In genomic region chr7:130636902-130637301, GRCm38 (mm10) we compare ENCODE assay signal across 27 mouse cellular contexts. TPM values are rescaled to one million over a fixed set of nuclear protein-coding genes. Genes with fewer than 3 reads are reported as not detected.
A peak's percentile ranks its signal among the peaks of the same experiment; 100 is the strongest.
DNase-seq lines count a peak whose midpoint lies in the region; ATAC-seq and TF ChIP-seq lines count a peak whose summit lies in the region.
"Had no signal": no experiment of that assay in that cellular context is flagged by ENCODE, and none has a peak within 500 bp of the region (broad histone marks: within the 10 kb centered on the region; RNA-seq: fewer than 3 reads in every experiment).

No protein-coding gene starts in this region.

- DNase-seq in gastrocnemius, adult 2 months, result no peak
- DNase-seq in gastrocnemius, adult 8-10 months (ENCODE audit: low spot score in 2 of 2), result no peak
- peak; percentile 41 for DNase-seq in 3T3-L1 (ENCODE audit: low read depth, low spot score)
- DNase-seq in embryonic facial prominence, embryonic 10.5 days (ENCODE audit: low spot score), result no peak
- peak; percentile 40 for DNase-seq in fibroblast of lung, adult 2 months (ENCODE audit: low read depth)
- no peak for DNase-seq in left cerebral cortex, adult 2 months (ENCODE audit: extremely low spot score in 1 of 2, low spot score in 2 of 2)
- DNase-seq in heart, postnatal 14 days, result no peak
- DNase-seq: adrenal gland, postnatal 10 days; cerebellum, adult 11-12 months; cerebellum, postnatal 36 days; gastrocnemius, postnatal 36 days; heart, postnatal 10 days; kidney, adult 18-20 months; kidney, postnatal 25 days; lung, embryonic 14.5 days; right cerebral cortex, postnatal 25 days had no signal

- no peak overlapping the region for H3K4me3 ChIP-seq in gastrocnemius, adult 2 months
- no peak overlapping the region for H3K4me3 ChIP-seq in embryonic facial prominence, embryonic 10.5 days
- H3K4me3 ChIP-seq in left cerebral cortex, adult 2 months, result no peak overlapping the region
- H3K4me3 ChIP-seq in liver, embryonic 12.5 days, result no peak overlapping the region
- H3K4me3 ChIP-seq: heart, embryonic 13.5 days; hindbrain, embryonic 10.5 days; hindbrain, embryonic 15.5 days; kidney, embryonic 15.5 days; liver, embryonic 15.5 days; megakaryocyte, embryonic 14.5 days; midbrain, embryonic 12.5 days; stomach, embryonic 15.5 days had no signal

- no peaks in the 10 kb centered on the region for H3K36me3 ChIP-seq in embryonic facial prominence, embryonic 10.5 days (replicated peaks)
- no peaks in the 10 kb centered on the region for H3K36me3 ChIP-seq in liver, embryonic 12.5 days
- H3K36me3 ChIP-seq: heart, embryonic 13.5 days; hindbrain, embryonic 10.5 days; hindbrain, embryonic 15.5 days; kidney, embryonic 15.5 days; liver, embryonic 15.5 days; midbrain, embryonic 12.5 days; stomach, embryonic 15.5 days had no signal

- H3K9ac ChIP-seq in liver, embryonic 12.5 days, result no peak overlapping the region
- H3K9ac ChIP-seq: heart, embryonic 13.5 days; hindbrain, embryonic 15.5 days; kidney, embryonic 15.5 days; liver, embryonic 15.5 days; lung, embryonic 14.5 days; midbrain, embryonic 12.5 days; stomach, embryonic 15.5 days had no signal

- H3K9me3 ChIP-seq in embryonic facial prominence, embryonic 10.5 days, result no peaks in the 10 kb centered on the region
- H3K9me3 ChIP-seq in liver, embryonic 12.5 days (replicated peaks), result no peaks in the 10 kb centered on the region
- H3K9me3 ChIP-seq: heart, embryonic 13.5 days; hindbrain, embryonic 10.5 days; hindbrain, embryonic 15.5 days; kidney, embryonic 15.5 days; liver, embryonic 15.5 days; megakaryocyte, embryonic 14.5 days; midbrain, embryonic 12.5 days; stomach, embryonic 15.5 days had no signal

- no peaks in the 10 kb centered on the region for H3K27me3 ChIP-seq in embryonic facial prominence, embryonic 10.5 days (replicated peaks; ENCODE audit: low read depth, poor library complexity, severe bottlenecking)
- H3K27me3 ChIP-seq in liver, embryonic 12.5 days (replicated peaks), result no peaks in the 10 kb centered on the region
- H3K27me3 ChIP-seq: heart, embryonic 13.5 days; hindbrain, embryonic 15.5 days; kidney, embryonic 15.5 days; liver, embryonic 15.5 days; stomach, embryonic 15.5 days had no signal

- WGBS in embryonic facial prominence, embryonic 10.5 days, result 84% methylated on average over 4 of the region's 4 CpGs
- WGBS in liver, embryonic 12.5 days (ENCODE audit: insufficient replicate concordance), result 72% methylated on average over 4 of the region's 4 CpGs

- intact Hi-C loops in gastrocnemius, adult 2 months (cut with DNase I), result no loop called here
- intact Hi-C loops in left cerebral cortex, adult 2 months (cut with DNase I), result no loop called here
- intact Hi-C loops in heart, postnatal 14 days (cut with DNase I), result no loop called here

- peaks cover 39% of the 10 kb centered on the region for H3K4me1 ChIP-seq in embryonic facial prominence, embryonic 10.5 days
- 0 out of 2 replicates have a peak, but pooled peaks cover 1% of the 10 kb centered on the region for H3K4me1 ChIP-seq in liver, embryonic 12.5 days
- H3K4me1 ChIP-seq: hindbrain, embryonic 15.5 days had no signal

- no peak overlapping the region for H3K4me2 ChIP-seq in liver, embryonic 12.5 days
- H3K4me2 ChIP-seq: heart, embryonic 13.5 days; hindbrain, embryonic 15.5 days; kidney, embryonic 15.5 days; liver, embryonic 15.5 days; lung, embryonic 14.5 days; midbrain, embryonic 12.5 days; stomach, embryonic 15.5 days had no signal

- no peak for ATAC-seq in liver, embryonic 12.5 days
- ATAC-seq: forebrain, embryonic 14.5 days; inflammation-experienced regulatory T-cells, adult 6 months had no signal

- no peak for TF ChIP-seq CTCF in gastrocnemius, adult 2 months (IDR thresholded peaks at IDR 0.05)
- no peak for TF ChIP-seq CTCF in left cerebral cortex, adult 2 months (IDR thresholded peaks at IDR 0.05)

- peak overlapping the region; percentile 56; the same call in 1 of the 2 replicates for H3K27ac ChIP-seq in gastrocnemius, adult 2 months
- H3K27ac ChIP-seq in embryonic facial prominence, embryonic 10.5 days (replicated peaks), result peak overlapping the region; percentile 40
- H3K27ac ChIP-seq in left cerebral cortex, adult 2 months, result no peak overlapping the region
- H3K27ac ChIP-seq in liver, embryonic 12.5 days, result no peak overlapping the region
- H3K27ac ChIP-seq: hindbrain, embryonic 15.5 days; liver, embryonic 15.5 days; midbrain, embryonic 12.5 days; stomach, embryonic 15.5 days had no signal

RNA-seq across cellular contexts. Expression of gene Tacc2, which starts 59.7 kb away (rescaled TPM):
- 100 to 1,000 TPM; 515 to 576 TPM for total RNA-seq in gastrocnemius, adult 2 months (2021)
- 100 to 1,000 TPM; 458 to 672 (median 534) TPM for total RNA-seq in gastrocnemius, adult 8-10 months (2022)
- polyA plus RNA-seq in embryonic facial prominence, embryonic 10.5 days (2016; fragmentation: Nextera tagmentation; extraction: Ambion mirVana), result 44.0 and 49.6 TPM in 2 replicates
- total RNA-seq in left cerebral cortex, adult 2 months (2021), result 10 to 100 TPM; 65.9 to 67.6 TPM
- polyA plus RNA-seq in liver, embryonic 12.5 days (2016; fragmentation: Nextera tagmentation; extraction: Ambion mirVana), result 6.2 and 7.2 TPM in 2 replicates
- total RNA-seq in heart, postnatal 14 days (2021), result 100 to 1,000 TPM; 316 to 336 TPM

Comparison
In these comparisons a context has a peak if more than half of its experiments do, and no peak if none do; other contexts are left out.
1. DNase-seq: peak in 3T3-L1 (single experiment) and fibroblast of lung, adult 2 months (single experiment); none in gastrocnemius, adult 2 months (single experiment), gastrocnemius, adult 8-10 months (0 of 2), embryonic facial prominence, embryonic 10.5 days (single experiment), left cerebral cortex, adult 2 months (0 of 2) and heart, postnatal 14 days (0 of 2).
2. H3K27ac ChIP-seq: peak in gastrocnemius, adult 2 months (single experiment) and embryonic facial prominence, embryonic 10.5 days (single experiment); none in left cerebral cortex, adult 2 months (single experiment) and liver, embryonic 12.5 days (single experiment).
3. RNA of gene Tacc2, which starts 59.7 kb away (total RNA-seq): 458 to 672 TPM in gastrocnemius, adult 8-10 months, 515 to 576 TPM in gastrocnemius, adult 2 months and 316 to 336 TPM in heart, postnatal 14 days; 65.9 to 67.6 TPM in left cerebral cortex, adult 2 months; every median in the first group is over 4 times any median in the second.